Mouse (Mus musculus): ENCODE measurements around the gene Ccp110.
A peak's percentile ranks its signal among the peaks of the same experiment; 100 is the strongest.

GRCm38 (mm10) chr7:118739975-118740531, 27.7 kb downstream of the Ccp110 start, which contains the start of gene Vps35l:
- TF ChIP-seq CTCF (IDR thresholded peaks at IDR 0.05; ENCODE audit: low read depth, low read length) (0 out of 2 replicates have a peak, but pooled peaks have one; percentile 37), POLR2A (IDR thresholded peaks at IDR 0.05; ENCODE audit: borderline replicate concordance, low read depth, low read length) (no peak)

All from bone marrow macrophage, adult 2 months (primary cell).